Mouse (Mus musculus) forebrain, embryonic 14.5 days (tissue): ENCODE measurements around the gene Paqr5. TPM values are rescaled to one million over a fixed set of nuclear protein-coding genes. Genes with fewer than 3 reads are reported as not detected.

Source experiments
- ATAC-seq: fragments of 200-750 bp; cut with Nextera tagmentation; 2 replicates; pipeline ENCODE4 v1.8.0; 2017; ENCODE audit warnings: mild to moderate bottlenecking, moderate library complexity
- DNase-seq: peaks from one replicate; pipeline ENCODE4 v3.0.0-alpha.2; 2015; ENCODE audit warnings: low spot score
- H3K27ac ChIP-seq: fragments of 300-500 bp; sonication (generic); 2 replicates; pipeline ENCODE4 v1.5.1; 2014; ENCODE audit warnings: low read depth, mild to moderate bottlenecking, control low read depth, low read length, moderate library complexity
- H3K27me3 ChIP-seq: fragments of 300-500 bp; sonication (generic); replicated peaks from 2 replicates; pipeline ENCODE4 v1.6.1; 2014; ENCODE audit warnings: low read length, control low read depth, mixed read lengths; ENCODE audit not compliant: control insufficient read depth, insufficient read depth
- H3K36me3 ChIP-seq: fragments of 300-500 bp; sonication (generic); 2 replicates; pipeline ENCODE4 v1.6.1; 2014; ENCODE audit warnings: low read length, control low read depth; ENCODE audit not compliant: control insufficient read depth, insufficient read depth
- H3K4me1 ChIP-seq: fragments of 300-500 bp; sonication (generic); 2 replicates; pipeline ENCODE4 v1.6.1; 2014; ENCODE audit warnings: antibody characterized with exemption, low read length, control low read depth; ENCODE audit not compliant: control insufficient read depth, insufficient read depth
- H3K4me2 ChIP-seq: fragments of 300-500 bp; sonication (generic); 2 replicates; pipeline ENCODE4 v1.6.1; 2014; ENCODE audit warnings: mild to moderate bottlenecking, control low read depth, low read length
- H3K4me3 ChIP-seq: fragments of 300-500 bp; sonication (generic); 2 replicates; pipeline ENCODE4 v1.5.1; 2014; ENCODE audit warnings: low read depth, low read length, control low read depth
- H3K9ac ChIP-seq: fragments of 300-500 bp; sonication (generic); 2 replicates; pipeline ENCODE4 v1.6.1; 2014; ENCODE audit warnings: mild to moderate bottlenecking, low read length, control low read depth, moderate library complexity
- H3K9me3 ChIP-seq: fragments of 300-500 bp; sonication (generic); replicated peaks from 2 replicates; pipeline ENCODE4 v1.6.1; 2016; ENCODE audit warnings: low read length, control low read depth, mixed read lengths; ENCODE audit not compliant: control insufficient read depth
- WGBS: fragments of 180-500 bp; shearing (Covaris S2); extraction: QIAGEN DNeasy Blood & Tissue Kit; methylation state at CpG from one replicate; pipeline ENCODE4 v1.1.7; 2014; 5-methylcytosine and 5-hydroxymethylcytosine counted together
- polyA plus RNA-seq: library from polyadenylated mRNA; unstranded; fragments of >200 nt; fragmentation: Nextera tagmentation; extraction: Ambion mirVana; gene quantifications from 2 replicates; pipeline ENCODE4 v1.2.1, GENCODE M21; 2014

Gene Paqr5
- polyA plus RNA-seq, 1 experiment from 2014 or later, result 0.55 TPM

GRCm38 (mm10) chr9:61997860-61998259, 28.8 kb downstream of the Paqr5 start:
- peak; percentile 69 for DNase-seq
- H3K4me3 ChIP-seq, result no peak overlapping the region
- no peaks in the 10 kb centered on the region for H3K36me3 ChIP-seq
- H3K9me3 ChIP-seq, result no peaks in the 10 kb centered on the region
- no peak overlapping the region for H3K27ac ChIP-seq
- no peak overlapping the region for H3K4me2 ChIP-seq
- H3K27me3 ChIP-seq, result no peaks in the 10 kb centered on the region
- H3K4me1 ChIP-seq, result no peaks in the 10 kb centered on the region
- WGBS, result 30% methylated on average over 6 of the region's 6 CpGs
- H3K9ac ChIP-seq, result no peak overlapping the region
- ATAC-seq, result no peak

GRCm38 (mm10) chr9:61991158-61991557, 35.5 kb downstream of the Paqr5 start:
- DNase-seq (no peak), ATAC-seq (no peak)
- Histone ChIP-seq H3K4me2 (no peak overlapping the region), H3K27ac (no peak overlapping the region), H3K27me3 (no peaks in the 10 kb centered on the region), H3K9ac (no peak overlapping the region), H3K36me3 (no peaks in the 10 kb centered on the region), H3K4me3 (no peak overlapping the region), H3K9me3 (no peaks in the 10 kb centered on the region), H3K4me1 (no peaks in the 10 kb centered on the region)
- WGBS, result 70% methylated on average over 4 of the region's 4 CpGs

- Histone ChIP-seq H3K27me3 (no peaks in the 10 kb centered on the region), H3K4me3 (no peak overlapping the region), H3K27ac (no peak overlapping the region), H3K36me3 (no peaks in the 10 kb centered on the region), H3K9me3 (no peaks in the 10 kb centered on the region), H3K4me1 (no peaks in the 10 kb centered on the region), H3K4me2 (no peak overlapping the region), H3K9ac (no peak overlapping the region)
- no peak for DNase-seq
- ATAC-seq, result no peak
- WGBS, result 40% methylated on average over 3 of the region's 3 CpGs
Measured at GRCm38 (mm10) chr9:61990738-61991137, 35.9 kb downstream of the Paqr5 start.

GRCm38 (mm10) chr9:61986055-61986454, 40.6 kb downstream of the Paqr5 start:
- DNase-seq (no peak), ATAC-seq (no peak)
- H3K27me3 ChIP-seq, result no peaks in the 10 kb centered on the region
- no peak overlapping the region for H3K4me2 ChIP-seq
- no peak overlapping the region for H3K27ac ChIP-seq
- no peaks in the 10 kb centered on the region for H3K36me3 ChIP-seq
- WGBS, result 94% methylated on average over 7 of the region's 7 CpGs
- H3K4me3 ChIP-seq, result no peak overlapping the region
- H3K4me1 ChIP-seq, result no peaks in the 10 kb centered on the region
- no peaks in the 10 kb centered on the region for H3K9me3 ChIP-seq
- no peak overlapping the region for H3K9ac ChIP-seq

GRCm38 (mm10) chr9:61985183-61985863, 41.3 kb downstream of the Paqr5 start:
- Histone ChIP-seq H3K9ac (no peak overlapping the region), H3K4me2 (no peak overlapping the region), H3K4me1 (no peaks in the 10 kb centered on the region), H3K36me3 (no peaks in the 10 kb centered on the region), H3K27me3 (no peaks in the 10 kb centered on the region), H3K27ac (no peak overlapping the region), H3K9me3 (no peaks in the 10 kb centered on the region), H3K4me3 (no peak overlapping the region)
- no peak for ATAC-seq
- 61% methylated on average over 11 of the region's 11 CpGs for WGBS
- DNase-seq, result peak; percentile 44

- H3K9ac ChIP-seq, result no peak overlapping the region
- H3K9me3 ChIP-seq, result no peaks in the 10 kb centered on the region
- no peak for ATAC-seq
- H3K4me3 ChIP-seq, result no peak overlapping the region
- H3K27me3 ChIP-seq, result no peaks in the 10 kb centered on the region
- 90% methylated on average over 7 of the region's 7 CpGs for WGBS
- no peak for DNase-seq
- H3K4me1 ChIP-seq, result no peaks in the 10 kb centered on the region
- H3K36me3 ChIP-seq, result no peaks in the 10 kb centered on the region
- H3K27ac ChIP-seq, result no peak overlapping the region
- no peak overlapping the region for H3K4me2 ChIP-seq
Measured at GRCm38 (mm10) chr9:61982940-61983620, 43.6 kb downstream of the Paqr5 start.

GRCm38 (mm10) chr9:61981876-61982275, 44.8 kb downstream of the Paqr5 start:
- 78% methylated on average over 5 of the region's 5 CpGs for WGBS

GRCm38 (mm10) chr9:61979983-61980382, 46.7 kb downstream of the Paqr5 start:
- H3K4me3 ChIP-seq, result no peak overlapping the region
- H3K9ac ChIP-seq, result no peak overlapping the region
- no peaks in the 10 kb centered on the region for H3K36me3 ChIP-seq
- no peak overlapping the region for H3K27ac ChIP-seq
- H3K4me1 ChIP-seq, result no peaks in the 10 kb centered on the region
- DNase-seq (no peak), ATAC-seq (no peak)
- no peaks in the 10 kb centered on the region for H3K27me3 ChIP-seq
- 90% methylated on average over 2 of the region's 2 CpGs for WGBS
- no peak overlapping the region for H3K4me2 ChIP-seq
- H3K9me3 ChIP-seq, result no peaks in the 10 kb centered on the region

More at GRCm38 (mm10) chr9:61981876-61982275, 44.8 kb downstream of the Paqr5 start:
- ATAC-seq, result no peak
- Histone ChIP-seq H3K4me3 (no peak overlapping the region), H3K9ac (no peak overlapping the region), H3K27me3 (no peaks in the 10 kb centered on the region), H3K36me3 (no peaks in the 10 kb centered on the region), H3K4me2 (no peak overlapping the region), H3K9me3 (no peaks in the 10 kb centered on the region), H3K27ac (no peak overlapping the region), H3K4me1 (no peaks in the 10 kb centered on the region)
- DNase-seq, result no peak

GRCm38 (mm10) chr9:61977258-61977945, 49.3 kb downstream of the Paqr5 start:
- no peak for ATAC-seq
- no peaks in the 10 kb centered on the region for H3K27me3 ChIP-seq
- WGBS, result 88% methylated on average over 13 of the region's 13 CpGs

More at GRCm38 (mm10) chr9:61977258-61977945, 49.3 kb downstream of the Paqr5 start:
- no peaks in the 10 kb centered on the region for H3K9me3 ChIP-seq
- no peaks in the 10 kb centered on the region for H3K36me3 ChIP-seq
- no peak overlapping the region for H3K27ac ChIP-seq
- no peak for DNase-seq
- H3K4me2 ChIP-seq, result no peak overlapping the region
- H3K4me3 ChIP-seq, result no peak overlapping the region
- H3K9ac ChIP-seq, result no peak overlapping the region
- no peaks in the 10 kb centered on the region for H3K4me1 ChIP-seq
